Mouse (Mus musculus) CH12.LX (cell line): ENCODE data around the gene Ssh3.

Experiments
- ETS1 ChIP-seq: conservative IDR thresholded peaks from 2 replicates; pipeline ENCODE4 v1.6.1; 2012; ENCODE audit warnings: low read depth, mild to moderate bottlenecking, inconsistent platforms, low read length, improper control_type of control experiment, moderate library complexity
- MEF2A ChIP-seq: IDR thresholded peaks from 2 replicates; pipeline ENCODE4 v1.6.1; 2014; ENCODE audit warnings: low read depth, mild to moderate bottlenecking, inconsistent platforms, low read length, improper control_type of control experiment, borderline replicate concordance

DNA sequence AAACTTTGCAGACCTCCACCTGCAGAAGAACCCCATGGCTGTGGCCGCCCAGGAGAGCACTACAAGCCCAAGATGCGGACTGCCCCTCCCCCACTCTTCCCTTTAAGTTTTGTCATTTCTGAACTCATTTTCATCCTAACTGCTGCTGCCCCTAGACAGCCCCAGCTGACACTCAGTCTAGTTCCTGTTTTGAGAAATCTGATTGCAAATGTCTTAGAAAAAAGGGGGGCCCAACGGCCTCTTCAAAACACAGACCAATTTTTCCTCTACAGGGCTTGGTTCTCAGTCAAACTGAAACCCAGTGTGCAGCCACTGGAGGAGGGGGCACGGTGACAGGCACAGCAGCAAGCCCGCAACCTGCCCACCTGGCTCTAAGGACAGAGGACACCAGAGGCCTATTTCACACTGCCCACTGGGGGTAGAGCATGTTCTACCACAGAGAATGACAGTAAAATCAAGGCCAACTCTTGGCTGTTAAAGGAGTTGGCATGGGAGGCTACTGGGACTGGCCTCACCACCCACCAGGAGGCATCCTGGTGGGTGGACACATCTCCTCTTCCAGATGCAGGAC, 35.4 kb upstream of the Ssh3 start:
- peak; percentile 100 for TF ChIP-seq ETS1
- TF ChIP-seq MEF2A, result peak; percentile 97
